Mouse (Mus musculus): ENCODE measurements around the gene Gm12185. TPM values are rescaled to one million over a fixed set of nuclear protein-coding genes. Genes with fewer than 3 reads are reported as not detected.
"Not testable (repeated sequence)": the region's sequence is repeated elsewhere in the genome, so short reads cannot be mapped to it uniquely, and the experiment has no call there.

Gm12185 gene
- polyA plus RNA-seq, 1 experiment from 2014 or later = not detected

DNA sequence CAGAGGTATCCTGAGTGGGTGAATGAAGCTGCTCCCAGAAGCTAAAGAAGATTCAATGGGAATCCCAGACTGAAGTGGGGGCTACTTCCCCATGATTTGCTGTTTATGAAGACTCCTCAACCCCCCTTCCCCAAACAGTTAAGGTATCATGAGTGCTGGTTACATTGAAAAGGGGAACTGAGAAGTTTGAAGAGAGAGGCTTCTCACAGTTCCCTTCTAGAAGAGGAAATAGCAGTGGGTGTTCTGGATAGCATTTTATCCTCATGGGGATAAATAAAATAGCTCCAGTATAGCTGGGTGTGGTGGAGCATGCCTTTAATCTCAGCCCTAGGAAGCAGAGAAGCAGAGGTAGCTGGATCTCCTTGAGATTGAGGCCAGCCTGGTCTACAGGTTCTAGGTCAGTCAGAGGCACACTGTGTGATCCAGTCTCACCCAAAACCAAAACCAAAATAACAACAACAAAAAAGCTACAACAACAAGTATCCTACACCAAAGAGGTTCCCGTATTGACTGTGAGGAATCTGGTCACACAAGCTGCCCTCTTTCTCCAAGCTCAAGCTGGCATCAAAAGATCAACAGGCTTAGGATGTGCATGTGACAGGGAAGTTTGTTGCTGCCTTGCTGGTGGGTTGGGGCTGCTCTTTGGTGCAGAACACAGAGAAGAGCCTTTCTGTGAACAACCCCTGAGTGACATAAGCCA lies 13.6 kb downstream of the Gm12185 start, which contains the start of gene Olfr56:
Gene Olfr56, plus strand, starts transcription at position 650 of the 700 bp plus-strand sequence.
- not testable (repeated sequence) for H3K9ac ChIP-seq; H3K27me3 ChIP-seq; ATAC-seq (ENCODE audit: insufficient number of reproducible peaks, insufficient read depth, low FRiP score, low TSS enrichment); H3K4me3 ChIP-seq; H3K4me1 ChIP-seq; H3K9me3 ChIP-seq; H3K36me3 ChIP-seq; H3K27ac ChIP-seq; H3K4me2 ChIP-seq (replicated peaks)
- no CpG with 5 or more reads among the region's 1 CpGs for WGBS

DNA sequence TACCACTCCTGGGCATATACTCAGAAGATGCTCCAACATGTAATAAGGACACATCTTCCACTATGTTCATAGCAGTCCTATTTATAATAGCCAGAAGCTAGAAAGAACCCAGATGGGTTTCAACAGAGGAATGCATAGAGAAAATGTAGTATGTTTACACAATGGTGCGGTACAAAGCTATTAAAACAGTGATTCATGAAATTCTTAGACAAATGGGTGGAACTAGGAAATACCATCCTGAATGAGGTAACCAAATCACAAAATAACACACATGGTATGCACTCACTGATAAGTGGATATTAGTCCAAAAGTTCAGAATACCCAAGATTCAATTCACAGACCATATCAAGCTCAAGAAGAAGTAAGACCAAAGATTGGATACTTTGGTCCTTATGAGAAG lies 17.3 kb downstream of the Gm12185 start:
- not testable (repeated sequence) for H3K27me3 ChIP-seq; H3K9ac ChIP-seq; H3K9me3 ChIP-seq; H3K4me3 ChIP-seq; H3K4me1 ChIP-seq; H3K4me2 ChIP-seq (replicated peaks); H3K27ac ChIP-seq; ATAC-seq (ENCODE audit: insufficient number of reproducible peaks, insufficient read depth, low FRiP score, low TSS enrichment); H3K36me3 ChIP-seq
- no CpG with 5 or more reads among the region's 1 CpGs for WGBS

DNA sequence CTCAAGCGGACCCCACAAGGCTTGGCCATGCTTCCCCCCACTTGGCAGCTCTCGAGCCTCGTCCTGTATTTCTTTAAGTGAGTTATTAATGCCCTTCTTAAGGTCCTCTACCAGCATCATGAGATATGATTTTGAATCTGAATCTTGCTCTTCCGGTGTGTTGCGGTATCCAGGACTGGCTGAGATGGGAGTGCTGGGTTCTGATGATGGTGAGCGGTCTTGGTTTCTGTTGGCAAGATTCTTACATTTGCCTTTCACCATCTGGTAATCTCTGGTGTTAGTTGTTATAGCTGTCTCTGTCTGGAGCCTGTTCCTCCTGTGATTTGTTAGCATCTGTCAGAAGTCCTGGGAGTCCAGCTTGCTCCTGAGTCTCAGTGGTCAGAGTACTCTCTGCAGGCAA lies 45.9 kb downstream of the Gm12185 start, which contains the start of gene Psme2b:
Gene Psme2b, minus strand, starts transcription at position 101 of the 400 bp plus-strand sequence.
- H3K36me3 ChIP-seq; H3K27ac ChIP-seq; H3K4me3 ChIP-seq; H3K9me3 ChIP-seq; H3K4me1 ChIP-seq; H3K4me2 ChIP-seq (replicated peaks); H3K27me3 ChIP-seq; H3K9ac ChIP-seq; ATAC-seq (ENCODE audit: insufficient number of reproducible peaks, insufficient read depth, low FRiP score, low TSS enrichment): not testable (repeated sequence)
- 89% methylated on average over 6 of the region's 6 CpGs for WGBS

DNA sequence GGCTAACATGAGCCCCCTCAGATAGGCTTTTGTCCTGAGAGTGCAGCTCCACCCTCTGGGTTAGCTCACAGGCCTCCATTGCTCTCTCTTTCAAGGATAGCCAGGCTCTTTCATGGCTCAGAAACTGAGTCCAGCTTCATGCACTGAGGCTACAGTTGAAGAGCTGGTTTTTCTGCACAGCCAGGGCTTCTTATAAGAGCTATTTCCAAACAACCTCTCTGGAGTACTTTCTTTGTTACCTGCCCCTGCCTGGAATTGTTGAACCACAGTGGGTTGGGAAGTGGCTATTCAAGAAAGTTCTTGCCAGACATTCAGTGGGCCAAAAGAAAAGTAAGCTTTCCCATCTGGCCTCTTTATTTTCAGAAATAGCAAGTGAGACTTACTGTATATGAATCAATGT lies 52.7 kb downstream of the Gm12185 start:
- H3K9ac ChIP-seq; H3K4me1 ChIP-seq; H3K27ac ChIP-seq; H3K9me3 ChIP-seq; H3K4me2 ChIP-seq (replicated peaks); H3K4me3 ChIP-seq; H3K36me3 ChIP-seq; ATAC-seq (ENCODE audit: insufficient number of reproducible peaks, insufficient read depth, low FRiP score, low TSS enrichment); H3K27me3 ChIP-seq: not testable (repeated sequence)

DNA sequence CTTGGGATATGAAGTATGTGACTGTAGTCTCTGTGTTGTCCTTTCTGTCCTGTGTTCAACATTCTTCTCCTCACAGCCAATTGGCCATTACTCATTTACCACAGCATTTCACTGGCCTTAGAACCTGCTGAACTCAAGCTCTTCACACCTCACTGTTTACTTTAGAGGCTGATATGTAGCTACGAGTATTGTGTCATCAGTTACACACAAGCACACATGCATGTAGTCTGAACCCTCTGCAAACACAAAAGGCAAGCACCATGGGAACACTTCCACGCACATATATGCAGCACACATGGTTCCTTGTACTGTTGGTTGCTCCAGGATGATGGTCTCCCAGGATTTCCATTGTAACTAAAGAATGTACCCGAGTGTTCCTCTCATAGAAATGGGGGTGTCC lies 56.7 kb downstream of the Gm12185 start:
- no CpG with 5 or more reads among the region's 3 CpGs for WGBS
- H3K36me3 ChIP-seq; H3K9ac ChIP-seq; H3K4me2 ChIP-seq (replicated peaks); H3K4me3 ChIP-seq; H3K27ac ChIP-seq; H3K27me3 ChIP-seq; H3K9me3 ChIP-seq; H3K4me1 ChIP-seq; ATAC-seq (ENCODE audit: insufficient number of reproducible peaks, insufficient read depth, low FRiP score, low TSS enrichment): not testable (repeated sequence)

DNA sequence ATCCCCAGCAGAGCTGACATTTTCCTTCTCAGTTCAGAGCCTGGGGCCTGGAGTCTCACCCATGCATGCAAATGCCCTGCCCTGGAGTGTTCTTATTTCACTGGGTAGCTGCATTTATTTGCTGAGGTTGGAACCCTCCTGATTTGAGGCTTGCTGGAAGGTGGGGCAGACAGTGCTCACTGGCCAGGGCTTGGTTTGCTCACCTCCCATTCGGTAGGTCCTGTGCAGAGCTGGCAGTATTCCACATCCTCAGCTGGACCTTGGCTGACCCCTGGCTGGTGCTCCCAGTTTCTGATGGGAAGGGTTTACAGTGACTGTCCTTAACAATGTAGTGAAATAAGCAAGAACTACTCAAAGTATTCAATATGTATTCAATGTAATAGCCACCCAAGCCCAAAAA lies 58.1 kb downstream of the Gm12185 start:
- not testable (repeated sequence) for H3K9me3 ChIP-seq; H3K4me1 ChIP-seq; H3K36me3 ChIP-seq; H3K4me3 ChIP-seq; H3K27me3 ChIP-seq; H3K4me2 ChIP-seq (replicated peaks); H3K27ac ChIP-seq; H3K9ac ChIP-seq; ATAC-seq (ENCODE audit: insufficient number of reproducible peaks, insufficient read depth, low FRiP score, low TSS enrichment)
- WGBS = 71% methylated on average over 1 of the region's 1 CpGs

DNA sequence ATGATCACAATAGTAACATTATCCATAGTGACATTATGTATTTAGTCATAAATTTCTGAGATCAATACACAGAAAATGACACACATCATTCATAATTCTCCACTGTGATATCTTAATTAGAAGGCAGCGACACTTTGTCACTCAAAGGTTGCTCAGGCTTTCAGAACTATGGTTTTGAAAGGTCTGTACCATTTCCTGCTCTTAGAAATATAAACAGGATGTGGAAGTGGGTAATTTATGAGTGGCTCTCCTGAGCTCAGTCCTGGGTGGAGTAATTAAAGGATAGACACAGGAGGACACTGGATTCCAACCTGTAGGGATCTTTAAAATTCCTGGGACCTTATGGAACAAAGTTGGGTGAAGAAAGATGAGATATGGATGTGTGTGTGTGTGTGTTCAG lies 58.6 kb downstream of the Gm12185 start:
- not testable (repeated sequence) for H3K4me3 ChIP-seq; H3K27me3 ChIP-seq; H3K27ac ChIP-seq; H3K4me2 ChIP-seq (replicated peaks); H3K4me1 ChIP-seq; H3K9ac ChIP-seq; H3K9me3 ChIP-seq; ATAC-seq (ENCODE audit: insufficient number of reproducible peaks, insufficient read depth, low FRiP score, low TSS enrichment); H3K36me3 ChIP-seq
- WGBS = 78% methylated on average over 1 of the region's 1 CpGs

DNA sequence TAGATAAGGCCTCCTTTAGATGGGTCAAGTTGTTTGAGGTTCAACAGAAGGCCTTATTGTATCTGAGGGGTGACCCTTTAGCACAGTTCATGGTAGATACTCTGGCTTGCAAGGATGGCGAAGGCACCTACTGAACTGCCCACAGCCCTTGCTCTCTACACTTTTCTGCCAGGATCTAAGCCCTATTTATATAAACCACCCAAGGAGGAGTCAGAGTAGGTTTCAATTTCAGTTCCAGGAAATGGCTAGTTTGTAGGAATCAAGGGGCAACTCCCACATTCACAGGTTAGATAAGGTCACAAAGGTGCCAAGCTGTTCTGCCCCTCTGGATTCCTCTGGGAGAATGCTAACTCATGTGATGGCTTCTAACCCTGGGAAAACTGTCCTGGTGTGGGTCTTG lies 64.0 kb downstream of the Gm12185 start:
- not testable (repeated sequence) for ATAC-seq (ENCODE audit: insufficient number of reproducible peaks, insufficient read depth, low FRiP score, low TSS enrichment)

DNA sequence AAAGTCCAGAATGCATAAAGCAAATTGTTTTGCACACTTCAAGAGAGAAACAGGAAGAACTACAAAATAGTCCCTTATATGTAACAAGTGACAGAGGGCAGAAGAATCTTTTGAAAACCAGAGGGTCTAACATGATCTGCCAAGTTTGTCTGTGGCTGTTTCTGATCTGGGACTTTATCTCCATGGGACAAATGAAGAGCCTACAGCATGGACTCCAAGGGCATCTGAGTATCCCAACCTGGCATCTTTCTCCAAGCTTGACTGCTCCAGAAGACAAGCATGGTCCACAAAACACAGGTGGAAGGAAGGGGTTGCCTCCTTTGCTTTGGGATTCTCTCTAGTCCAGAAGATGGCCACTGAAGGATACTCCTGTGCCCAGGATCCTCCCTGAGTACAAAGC lies 65.6 kb downstream of the Gm12185 start:
- not testable (repeated sequence) for H3K9me3 ChIP-seq, H3K27me3 ChIP-seq

More for the DNA sequence above, 64.0 kb downstream of the Gm12185 start:
- not testable (repeated sequence) for H3K27ac ChIP-seq; H3K4me1 ChIP-seq; H3K4me2 ChIP-seq (replicated peaks); H3K4me3 ChIP-seq; H3K27me3 ChIP-seq; H3K9ac ChIP-seq; H3K36me3 ChIP-seq; H3K9me3 ChIP-seq
- 88% methylated on average over 1 of the region's 1 CpGs for WGBS

DNA sequence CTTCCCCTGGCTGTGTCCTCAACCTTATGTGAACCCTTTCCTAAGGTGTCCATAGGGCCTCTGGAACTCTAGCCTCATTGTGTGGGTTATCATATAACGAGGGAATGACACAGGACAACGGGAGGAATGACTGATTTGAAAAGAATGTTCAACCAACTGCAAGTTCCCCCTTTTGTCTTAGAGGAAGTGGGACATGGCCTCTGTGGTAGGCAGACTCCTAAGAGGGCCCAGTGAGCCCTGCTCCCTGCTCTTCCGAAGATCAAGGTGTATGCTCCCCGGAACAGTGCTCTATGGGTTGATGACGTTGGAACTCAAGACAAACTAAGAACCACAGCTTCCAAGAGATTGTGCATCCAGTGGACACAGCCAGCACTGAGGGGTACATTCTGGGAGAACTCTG lies 68.2 kb downstream of the Gm12185 start:
- H3K9ac ChIP-seq; H3K36me3 ChIP-seq; H3K27me3 ChIP-seq; ATAC-seq (ENCODE audit: insufficient number of reproducible peaks, insufficient read depth, low FRiP score, low TSS enrichment); H3K4me1 ChIP-seq; H3K4me3 ChIP-seq; H3K9me3 ChIP-seq; H3K4me2 ChIP-seq (replicated peaks); H3K27ac ChIP-seq: not testable (repeated sequence)
- WGBS = 80% methylated on average over 5 of the region's 5 CpGs

More for the DNA sequence above, 65.6 kb downstream of the Gm12185 start:
- not testable (repeated sequence) for H3K4me3 ChIP-seq; ATAC-seq (ENCODE audit: insufficient number of reproducible peaks, insufficient read depth, low FRiP score, low TSS enrichment); H3K27ac ChIP-seq; H3K4me1 ChIP-seq; H3K9ac ChIP-seq; H3K36me3 ChIP-seq; H3K4me2 ChIP-seq (replicated peaks)

DNA sequence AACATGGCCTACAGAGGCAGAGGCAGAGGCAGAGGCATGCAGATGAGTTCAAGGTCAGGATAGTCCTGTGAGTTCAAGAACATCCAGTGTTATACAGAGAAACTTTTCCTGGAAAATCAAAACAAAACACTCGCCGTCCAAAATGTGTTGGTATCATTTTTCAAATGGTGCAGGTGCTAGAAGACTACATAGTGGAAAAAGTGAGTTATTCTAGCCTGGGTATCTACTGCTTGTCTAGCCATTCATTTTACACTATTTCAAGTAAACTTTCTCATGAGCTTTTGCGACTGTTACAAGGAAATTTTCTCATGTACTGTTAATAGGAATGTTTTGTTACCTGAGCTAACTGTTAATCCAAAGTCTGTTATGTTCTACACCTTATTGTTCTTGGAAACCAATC lies 73.6 kb downstream of the Gm12185 start:
- Histone ChIP-seq H3K4me1 (no peaks in the 10 kb centered on the region), H3K27me3 (no peaks in the 10 kb centered on the region), H3K4me3 (no peak overlapping the region), H3K27ac (no peak overlapping the region), H3K36me3 (no peaks in the 10 kb centered on the region), H3K4me2 (replicated peaks) (no peak overlapping the region), H3K9me3 (no peaks in the 10 kb centered on the region), H3K9ac (no peak overlapping the region)
- ATAC-seq (ENCODE audit: insufficient number of reproducible peaks, insufficient read depth, low FRiP score, low TSS enrichment) = no peak
- whole genome bisulfite sequencing = 84% methylated on average over 3 of the region's 3 CpGs

DNA sequence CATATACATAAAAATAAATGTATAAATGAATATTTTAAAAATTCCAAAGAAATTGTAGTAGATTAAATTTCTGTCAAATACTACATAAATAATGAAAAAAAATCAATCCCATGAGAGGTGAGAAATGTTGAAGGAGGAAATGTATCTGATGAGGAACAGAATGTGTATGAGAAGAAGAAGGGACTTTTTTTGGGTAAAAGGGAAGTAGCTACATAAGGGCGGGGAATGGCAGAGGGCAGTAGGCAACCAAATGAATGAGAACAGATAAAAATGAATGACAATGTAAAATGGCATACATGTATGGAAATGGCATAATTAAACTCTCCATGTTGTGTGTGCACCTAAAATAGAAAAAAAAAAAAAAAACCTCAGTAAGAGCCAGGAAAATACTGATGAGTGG lies 78.4 kb downstream of the Gm12185 start:
- Histone ChIP-seq H3K27ac (no peak overlapping the region), H3K9ac (no peak overlapping the region), H3K36me3 (no peaks in the 10 kb centered on the region), H3K27me3 (no peaks in the 10 kb centered on the region), H3K9me3 (no peaks in the 10 kb centered on the region), H3K4me1 (no peaks in the 10 kb centered on the region), H3K4me2 (replicated peaks) (no peak overlapping the region), H3K4me3 (no peak overlapping the region)
- WGBS = 90% methylated on average over 1 of the region's 1 CpGs
- no peak for ATAC-seq (ENCODE audit: insufficient number of reproducible peaks, insufficient read depth, low FRiP score, low TSS enrichment)

DNA sequence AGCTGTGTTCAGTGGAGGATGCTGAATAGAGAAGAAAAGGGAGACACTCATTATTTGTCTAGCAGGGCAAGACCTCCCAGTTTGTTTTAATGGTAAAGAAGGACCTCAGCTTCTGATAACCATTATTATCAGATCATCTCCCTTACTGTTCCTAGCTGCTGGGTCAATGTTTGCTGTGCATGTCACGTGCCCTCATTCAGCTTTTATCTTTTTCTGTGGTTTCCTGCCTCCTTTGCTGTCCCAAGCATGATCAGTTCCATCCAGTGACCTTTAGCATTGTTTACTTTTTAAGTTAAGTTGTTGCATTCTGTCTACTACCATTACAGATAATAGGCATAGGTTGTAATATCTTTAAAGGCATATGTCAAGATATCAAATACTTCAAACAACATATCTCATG lies 83.6 kb downstream of the Gm12185 start:
- Histone ChIP-seq H3K27ac (no peak overlapping the region), H3K4me2 (replicated peaks) (no peak overlapping the region), H3K36me3 (no peaks in the 10 kb centered on the region), H3K9me3 (no peaks in the 10 kb centered on the region), H3K4me3 (no peak overlapping the region), H3K4me1 (no peaks in the 10 kb centered on the region), H3K9ac (no peak overlapping the region), H3K27me3 (no peaks in the 10 kb centered on the region)
- ATAC-seq (ENCODE audit: insufficient number of reproducible peaks, insufficient read depth, low FRiP score, low TSS enrichment) = no peak
- 59% methylated on average over 1 of the region's 1 CpGs for WGBS
